30 mouse cellular contexts compared by ENCODE assay signal in genomic region chr8:124567584-124567983, GRCm38 (mm10). TPM values are rescaled to one million over a fixed set of nuclear protein-coding genes. Genes with fewer than 3 reads are reported as not detected.
DNase-seq lines count a peak whose midpoint lies in the region; TF ChIP-seq lines count a peak whose summit lies in the region.
"Had no signal": no experiment of that assay in that cellular context is flagged by ENCODE, and none has a peak within 500 bp of the region (broad histone marks: within the 10 kb centered on the region; RNA-seq: fewer than 3 reads in every experiment).

No protein-coding gene starts in this region.

- no peak for TF ChIP-seq CTCF in gastrocnemius, adult 2 months (IDR thresholded peaks at IDR 0.05)
- TF ChIP-seq CTCF in layer of hippocampus, adult 2 months (conservative IDR thresholded peaks at IDR 0.05), result no peak
- TF ChIP-seq CTCF in lung, adult 2 months (IDR thresholded peaks at IDR 0.05; ENCODE audit: insufficient read depth, low read length), result no peak

- H3K4me1 ChIP-seq in lung, adult 2 months (ENCODE audit: control insufficient read depth, insufficient read depth, low read length), result no peaks in the 10 kb centered on the region
- H3K4me1 ChIP-seq: midbrain, embryonic 15.5 days had no signal

- 0 out of 2 replicates have a peak overlapping the region, but pooled peaks have one; percentile 3 for H3K27ac ChIP-seq in gastrocnemius, adult 2 months
- peak overlapping the region; percentile 89; the same call in 1 of the 2 replicates for H3K27ac ChIP-seq in layer of hippocampus, adult 2 months
- H3K27ac ChIP-seq: forebrain, embryonic 10.5 days; heart, embryonic 15.5 days; hindbrain, embryonic 14.5 days; intestine, embryonic 15.5 days; left cerebral cortex, adult 2 months; midbrain, embryonic 15.5 days; neural tube, embryonic 15.5 days had no signal

- intact Hi-C loops in gastrocnemius, adult 2 months (cut with DNase I), result loop anchor here (5.0 kb wide), 1 partner anchor 35 kb away; no protein-coding TSS in a partner anchor

- WGBS in lung, adult 2 months, result 70% methylated on average over 3 of the region's 3 CpGs

- no peak for TF ChIP-seq POLR2A in lung, adult 2 months (IDR thresholded peaks at IDR 0.05; ENCODE audit: borderline replicate concordance, extremely low read depth, low read depth, low read length)

- DNase-seq in gastrocnemius, adult 2 months, result peak; percentile 67
- no peak for DNase-seq in gastrocnemius, postnatal 10 days
- no peak for DNase-seq in layer of hippocampus, adult 2 months (ENCODE audit: low spot score in 2 of 2)
- DNase-seq in layer of hippocampus, adult 9-10 months (ENCODE audit: low spot score), result no peak
- peak; percentile 25 for DNase-seq in lung, postnatal 36 days
- DNase-seq in lung, adult 2 months, result no peak
- no peak for DNase-seq in c-Kit-positive CD71-positive TER-119-positive erythroid progenitor cells, embryonic 14.5 days (ENCODE audit: low spot score)
- DNase-seq in cerebellum, adult 8-10 months, result no peak
- DNase-seq: adrenal gland, postnatal 14 days; cerebellum, adult 18-20 months; forebrain, postnatal 0 days; kidney, postnatal 25 days; layer of hippocampus, adult 9-11 months; left cerebral cortex, postnatal 4 days; lung, embryonic 14.5 days; right cerebral cortex, postnatal 14 days; thymus, adult 18-20 months; thymus, postnatal 4 days had no signal

- H3K4me3 ChIP-seq in gastrocnemius, adult 2 months, result no peak overlapping the region
- H3K4me3 ChIP-seq in layer of hippocampus, adult 2 months, result no peak overlapping the region
- no peak overlapping the region for H3K4me3 ChIP-seq in lung, adult 2 months (replicated peaks; ENCODE audit: extremely low read depth, low read depth, low read length)
- H3K4me3 ChIP-seq: forebrain, embryonic 10.5 days; heart, embryonic 15.5 days; intestine, embryonic 15.5 days; left cerebral cortex, adult 2 months; megakaryocyte, embryonic 14.5 days; midbrain, embryonic 15.5 days; myocyte; neural tube, embryonic 15.5 days had no signal

RNA-seq across cellular contexts. Expression of gene Agt, which starts 1.9 kb away (rescaled TPM):
- 10 to 100 TPM; 12.0 to 18.0 TPM for total RNA-seq in gastrocnemius, adult 2 months (2021)
- total RNA-seq in gastrocnemius, postnatal 10 days (2021), result 10 to 100 TPM; 11.0 to 13.8 TPM
- 10 to 100 TPM; 29.9 to 33.9 TPM for total RNA-seq in layer of hippocampus, adult 2 months (2021)
- polyA plus RNA-seq in lung, adult 2 months (2012; rRNA removed), result 4.7 and 6.1 TPM in 2 replicates
- total RNA-seq: ES-E14 had no signal
- polyA plus RNA-seq: CD4-positive, CD25-positive, alpha-beta regulatory T cell, adult 4 months; forebrain, embryonic 10.5 days had no signal

RNA-seq across cellular contexts. Expression of gene Capn9, which starts 8.3 kb away (rescaled TPM):
- not detected for total RNA-seq in gastrocnemius, adult 2 months (2021)
- not detected for total RNA-seq in gastrocnemius, postnatal 10 days (2021)
- total RNA-seq in layer of hippocampus, adult 2 months (2021), result under 1 TPM; 0.34 to 0.79 TPM
- 0.12 and 0.20 TPM in 2 replicates for polyA plus RNA-seq in lung, adult 2 months (2012; rRNA removed)
- total RNA-seq: adrenal gland, postnatal 14 days; ES-E14; forebrain, postnatal 0 days; left cerebral cortex, adult 2 months had no signal
- polyA plus RNA-seq: CD4-positive, CD25-positive, alpha-beta regulatory T cell, adult 4 months; forebrain, embryonic 10.5 days; midbrain, embryonic 15.5 days; Patski had no signal

RNA-seq across cellular contexts. Expression of gene Cog2, which starts 47.0 kb away (rescaled TPM):
- total RNA-seq in gastrocnemius, adult 2 months (2021), result 10 to 100 TPM; 17.1 to 17.7 TPM
- total RNA-seq in gastrocnemius, postnatal 10 days (2021), result 10 to 100 TPM; 22.6 to 28.1 TPM
- 10 to 100 TPM; 45.3 to 49.0 TPM for total RNA-seq in layer of hippocampus, adult 2 months (2021)
- polyA plus RNA-seq in lung, adult 2 months (2012; rRNA removed), result 14.5 and 17.9 TPM in 2 replicates

Comparison
In these comparisons a context has a peak if more than half of its experiments do, and no peak if none do; other contexts are left out.
1. DNase-seq: peak in gastrocnemius, adult 2 months (single experiment) and lung, postnatal 36 days (single experiment); none in gastrocnemius, postnatal 10 days (single experiment), layer of hippocampus, adult 2 months (0 of 2), layer of hippocampus, adult 9-10 months (single experiment), lung, adult 2 months (single experiment), c-Kit-positive CD71-positive TER-119-positive erythroid progenitor cells, embryonic 14.5 days (single experiment) and cerebellum, adult 8-10 months (single experiment).